Mouse (Mus musculus) CH12.LX (cell line): ENCODE results near the gene Jmjd1c. TPM values are rescaled to one million over a fixed set of nuclear protein-coding genes. Genes with fewer than 3 reads are reported as not detected.
A peak's percentile ranks its signal among the peaks of the same experiment; 100 is the strongest.

Experiments
- DNase-seq: peaks from one replicate; pipeline ENCODE4 v3.0.0-alpha.2; 2013; ENCODE audit errors: extremely low read depth
- H3K27ac ChIP-seq: 2 replicates; pipeline ENCODE4 v1.5.1; 2012; ENCODE audit warnings: low read depth, mild to moderate bottlenecking, control low read depth, moderate library complexity; ENCODE audit not compliant: insufficient read depth
- H3K27me3 ChIP-seq: replicated peaks from 2 replicates; pipeline ENCODE3; 2012; ENCODE audit warnings: inconsistent platforms
- H3K36me3 ChIP-seq, 2 experiments: replicated peaks in 1 of 2; 2 replicates each; pipeline versions ENCODE3 to v1.6.1; 2012; ENCODE audit warnings: inconsistent platforms in 1 of 2, low read length in 1 of 2, mild to moderate bottlenecking in 1 of 2, mixed read lengths in 1 of 2, moderate library complexity in 1 of 2; ENCODE audit not compliant: control insufficient read depth in 1 of 2, insufficient read depth in 1 of 2
- H3K4me1 ChIP-seq, 2 experiments: 2 replicates each; pipeline ENCODE4 v1.6.1; 2012; ENCODE audit warnings: inconsistent platforms in 1 of 2, moderate library complexity in 1 of 2; ENCODE audit not compliant: insufficient read depth in 2 of 2, control insufficient read depth in 1 of 2
- H3K4me2 ChIP-seq: 2 replicates; pipeline ENCODE4 v1.6.1; 2012; ENCODE audit warnings: low read depth, mild to moderate bottlenecking, control low read depth; ENCODE audit not compliant: poor library complexity, insufficient read depth, severe bottlenecking
- H3K4me3 ChIP-seq, 3 experiments: fragments of 150-350 bp in 1 of 3; sonication (generic) in 1 of 3; replicated peaks in 1 of 3; 2 replicates each; pipeline versions ENCODE3 to v1.5.1; 2011 to 2012; ENCODE audit warnings: low read depth in 2 of 3, low read length in 2 of 3, mild to moderate bottlenecking in 2 of 3, moderate library complexity in 2 of 3, control low read depth in 1 of 3, improper control_type of control experiment in 1 of 3, inconsistent platforms in 1 of 3, mixed read lengths in 1 of 3; ENCODE audit not compliant: poor library complexity in 1 of 3
- H3K79me2 ChIP-seq: replicated peaks from 2 replicates; pipeline ENCODE4 v1.6.1; 2012; ENCODE audit warnings: mild to moderate bottlenecking, moderate library complexity; ENCODE audit not compliant: control insufficient read depth, poor library complexity, insufficient read depth, severe bottlenecking; ENCODE audit errors: extremely low read depth
- H3K9ac ChIP-seq: 2 replicates; pipeline ENCODE4 v1.6.1; 2012; ENCODE audit warnings: low read depth, mild to moderate bottlenecking, control low read depth, moderate library complexity; ENCODE audit not compliant: insufficient read depth
- H3K9me3 ChIP-seq: replicated peaks from 2 replicates; pipeline ENCODE3; 2012; ENCODE audit warnings: low read length, inconsistent platforms, mixed read lengths
- CTCF ChIP-seq, 2 experiments: IDR thresholded peaks in 1 of 2; conservative IDR thresholded peaks in 1 of 2; 2 replicates each; pipeline ENCODE4 v1.5.1; 2011 to 2012; ENCODE audit warnings: low read depth in 2 of 2, low read length in 2 of 2, improper control_type of control experiment in 1 of 2, inconsistent platforms in 1 of 2, mild to moderate bottlenecking in 1 of 2, moderate library complexity in 1 of 2
- ELF1 ChIP-seq: IDR thresholded peaks from 2 replicates; pipeline ENCODE4 v1.6.1; 2014; ENCODE audit warnings: low read depth, mild to moderate bottlenecking, inconsistent platforms, low read length, improper control_type of control experiment
- EP300 ChIP-seq: IDR thresholded peaks from 2 replicates; pipeline ENCODE4 v1.6.1; 2011; ENCODE audit warnings: low read length, improper control_type of control experiment
- HCFC1 ChIP-seq: IDR thresholded peaks from 2 replicates; pipeline ENCODE4 v1.6.1; 2012; ENCODE audit warnings: low read depth, mild to moderate bottlenecking, inconsistent platforms, low read length, improper control_type of control experiment
- JUND ChIP-seq: conservative IDR thresholded peaks from 2 replicates; pipeline ENCODE4 v1.6.1; 2011; ENCODE audit warnings: low read depth, low read length, improper control_type of control experiment
- MAFK ChIP-seq: IDR thresholded peaks from 2 replicates; pipeline ENCODE4 v1.6.1; 2011; ENCODE audit warnings: low read length, improper control_type of control experiment; ENCODE audit not compliant: insufficient replicate concordance
- MAZ ChIP-seq: IDR thresholded peaks from 2 replicates; pipeline ENCODE4 v1.6.1; 2012; ENCODE audit warnings: low read depth, mild to moderate bottlenecking, inconsistent platforms, low read length, improper control_type of control experiment, moderate library complexity
- MEF2A ChIP-seq: IDR thresholded peaks from 2 replicates; pipeline ENCODE4 v1.6.1; 2014; ENCODE audit warnings: low read depth, mild to moderate bottlenecking, inconsistent platforms, low read length, improper control_type of control experiment, borderline replicate concordance
- MXI1 ChIP-seq: IDR thresholded peaks from 2 replicates; pipeline ENCODE4 v1.6.1; 2011; ENCODE audit warnings: mild to moderate bottlenecking, low read depth, low read length, improper control_type of control experiment
- MYC ChIP-seq: IDR thresholded peaks from 2 replicates; pipeline ENCODE4 v1.6.1; 2011; ENCODE audit warnings: low read depth, mild to moderate bottlenecking, improper control_type of control experiment, low read length
- NRF1 ChIP-seq: IDR thresholded peaks from 2 replicates; pipeline ENCODE4 v1.6.1; 2014; ENCODE audit warnings: low read depth, mild to moderate bottlenecking, inconsistent platforms, low read length, improper control_type of control experiment, moderate library complexity
- PAX5 ChIP-seq: IDR thresholded peaks from 2 replicates; pipeline ENCODE4 v1.6.1; 2012; ENCODE audit warnings: low read length, inconsistent platforms, mixed read lengths
- RAD21 ChIP-seq: IDR thresholded peaks from 2 replicates; pipeline ENCODE4 v1.6.1; 2011; ENCODE audit warnings: low read depth, mild to moderate bottlenecking, low read length, improper control_type of control experiment, moderate library complexity
- RCOR1 ChIP-seq: conservative IDR thresholded peaks from 2 replicates; pipeline ENCODE4 v1.6.1; 2012; ENCODE audit warnings: low read depth, mild to moderate bottlenecking, inconsistent platforms, low read length, improper control_type of control experiment
- UBTF ChIP-seq: IDR thresholded peaks from 2 replicates; pipeline ENCODE4 v1.6.1; 2012; ENCODE audit warnings: low read depth, mild to moderate bottlenecking, inconsistent platforms, low read length, improper control_type of control experiment, moderate library complexity
- USF2 ChIP-seq: conservative IDR thresholded peaks from 2 replicates; pipeline ENCODE4 v1.6.1; 2011; ENCODE audit warnings: low read depth, low read length, improper control_type of control experiment
- dilution Hi-C: fragments of 300-500 bp; cut with MboI; formaldehyde crosslinking; loops from 2 replicates; pipeline ENCODE4 v1.14.3; 2020; ENCODE audit warnings: low sequenced_read_pairs; ENCODE audit not compliant: extremely low pct_unique_long_range_greater_than_20kb, extremely low pct_ligation_motif_present
- in situ Hi-C: fragments of 300-500 bp; cut with MboI; formaldehyde crosslinking; loops from 3 replicates; pipeline ENCODE4 v1.14.3; 2019; ENCODE audit warnings: low sequenced_read_pairs, low pct_ligation_motif_present, low pct_unique_long_range_greater_than_20kb, mixed read lengths
- polyA plus RNA-seq: library from polyadenylated mRNA; unstranded; fragments of >175 nt; gene quantifications from 2 replicates; pipeline ENCODE4 v1.2.1, GENCODE M21; 2012; ENCODE audit warnings: low read depth; ENCODE audit not compliant: insufficient read length
- total RNA-seq, 2 experiments: library from RNA; depleted of rRNA; stranded (reverse); fragments of 300-350 nt in 1 of 2; fragments of >200 nt in 1 of 2; gene quantifications; 2 replicates each; pipeline ENCODE4 v1.2.3; 2012 to 2014

The Jmjd1c gene
- total and polyA plus RNA-seq, 3 experiments: 41.2 to 50.1 (median 41.6) TPM

DNA sequence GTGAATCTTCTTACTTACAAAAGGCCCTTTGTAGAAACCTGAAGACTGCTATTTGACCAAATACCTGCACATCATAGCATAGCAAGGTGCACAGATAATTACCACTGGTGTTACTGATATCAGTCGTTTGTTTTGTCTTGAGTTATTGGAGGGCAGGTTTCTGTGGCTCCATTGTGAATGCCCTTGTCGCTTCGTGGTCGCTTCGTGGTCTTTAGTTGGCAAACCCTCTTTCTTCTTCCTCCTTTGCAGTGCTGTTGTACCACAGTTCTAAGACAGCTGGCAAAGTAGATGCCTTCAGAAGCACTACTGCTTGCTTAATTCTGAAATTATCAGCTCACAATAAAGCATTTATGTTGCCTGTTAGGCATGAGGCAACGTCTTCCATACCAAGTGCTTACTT is 106.5 kb downstream of the Jmjd1c start:
- Histone ChIP-seq H3K4me1 (peaks cover 19 to 85% of the 10 kb centered on the region in 2 experiments), H3K79me2 (peaks cover 84% of the 10 kb centered on the region), H3K9me3 (no peaks in the 10 kb centered on the region), H3K4me2 (no peak overlapping the region), H3K27ac (0 out of 2 replicates have a peak overlapping the region, but pooled peaks have one; percentile 1), H3K27me3 (no peaks in the 10 kb centered on the region), H3K9ac (no peak overlapping the region), H3K4me3 (no peak overlapping the region), H3K36me3 (peaks cover 13 to 54% of the 10 kb centered on the region in 2 experiments)
- dilution Hi-C loops (no loop called here), in situ Hi-C loops (no loop called here)
- no peak for DNase-seq
- no peak for TF ChIP-seq CTCF (conservative IDR thresholded peaks at IDR 0.05 in 1 of 2, IDR thresholded peaks at IDR 0.05 in 1 of 2; ENCODE audit: low read depth in 2 of 2, low read length in 2 of 2)
- TF ChIP-seq USF2: no peak
- TF ChIP-seq MEF2A: no peak
- no peak for TF ChIP-seq MAFK
- TF ChIP-seq MAZ: no peak
- no peak for TF ChIP-seq UBTF
- TF ChIP-seq EP300: no peak
- no peak for TF ChIP-seq NRF1
- no peak for TF ChIP-seq PAX5
- no peak for TF ChIP-seq MYC
- no peak for TF ChIP-seq JUND
- TF ChIP-seq ELF1: no peak

DNA sequence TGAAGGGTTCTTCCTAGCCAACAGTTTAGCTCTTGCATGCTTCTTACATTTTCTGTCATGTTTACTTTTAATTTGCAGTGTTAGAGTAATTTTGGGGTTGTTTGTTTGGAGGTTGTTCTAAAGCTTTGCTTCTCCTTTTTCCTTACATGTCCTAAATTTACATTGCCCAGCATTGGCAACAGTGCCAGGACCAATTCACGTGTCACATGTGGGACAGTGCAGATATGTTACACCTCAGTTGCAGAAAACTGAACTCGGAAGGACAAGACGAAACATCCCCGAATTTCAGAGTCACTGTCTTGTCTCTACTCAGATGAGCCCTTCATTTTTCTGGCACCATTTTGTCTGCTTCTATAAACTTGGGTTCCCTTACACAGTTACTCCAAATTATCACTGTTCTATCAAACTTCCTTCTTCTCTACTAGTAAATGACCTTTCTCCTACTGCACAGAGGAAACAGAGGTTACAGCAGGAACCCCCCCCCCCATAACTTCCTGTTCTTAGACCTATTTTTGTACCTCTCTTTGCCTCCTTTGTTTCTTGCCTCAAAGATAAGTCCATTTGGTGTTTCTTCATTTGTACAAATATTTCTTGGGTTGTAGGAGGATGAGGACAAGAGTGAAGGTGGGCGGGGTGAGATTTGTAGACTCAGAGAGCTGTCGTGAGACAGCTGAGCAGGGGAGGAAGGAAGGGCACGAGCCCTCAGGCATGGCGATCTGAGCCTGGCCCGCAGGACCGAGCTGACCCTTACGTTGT is 108.9 kb downstream of the Jmjd1c start:
- TF ChIP-seq RCOR1: no peak
- TF ChIP-seq RAD21: no peak
- no peak for TF ChIP-seq CTCF (conservative IDR thresholded peaks at IDR 0.05 in 1 of 2, IDR thresholded peaks at IDR 0.05 in 1 of 2; ENCODE audit: low read depth in 2 of 2, low read length in 2 of 2)
- 0 out of 2 replicates have a peak, but pooled peaks have one; percentile 36 for TF ChIP-seq MEF2A
- TF ChIP-seq PAX5: no peak
- TF ChIP-seq HCFC1: no peak
- TF ChIP-seq MXI1: no peak
- Histone ChIP-seq H3K9ac (no peak overlapping the region), H3K4me1 (peaks cover 15 to 84% of the 10 kb centered on the region in 2 experiments)

More for the DNA sequence above, 108.9 kb downstream of the Jmjd1c start:
- dilution Hi-C loops (no loop called here), in situ Hi-C loops (no loop called here)
- Histone ChIP-seq H3K9me3 (no peaks in the 10 kb centered on the region), H3K4me3 (no peak overlapping the region), H3K27me3 (no peaks in the 10 kb centered on the region), H3K4me2 (no peak overlapping the region), H3K36me3 (peaks cover 12 to 46% of the 10 kb centered on the region in 2 experiments), H3K27ac (peak overlapping the region; percentile 17; the same call in 1 of the 2 replicates), H3K79me2 (peaks cover 86% of the 10 kb centered on the region)
- DNase-seq: no peak
